Mouse (Mus musculus) cerebellum, adult 2 months (tissue): ENCODE results near the gene Unc5cl.

Experiments
- CTCF ChIP-seq: fragments of 200-500 bp; IDR thresholded peaks from 2 replicates; pipeline ENCODE4 v1.5.1; 2011; ENCODE audit warnings: low read depth, mild to moderate bottlenecking, control low read depth, low read length, moderate library complexity, borderline replicate concordance; ENCODE audit not compliant: insufficient read depth
- POLR2A ChIP-seq: fragments of 200-500 bp; IDR thresholded peaks from 2 replicates; pipeline ENCODE4 v1.6.1; 2011; ENCODE audit warnings: low read length, control low read depth, borderline replicate concordance; ENCODE audit not compliant: insufficient read depth

GRCm38 (mm10) chr17:48416425-48417195 is 38.1 kb upstream of the Unc5cl start:
- TF ChIP-seq POLR2A (no peak), CTCF (peak; percentile 55; the same call in 1 of the 2 replicates)
